Mouse (Mus musculus) retina, adult 2 months (tissue): ENCODE results near the gene Tlr7.

Experiments
- DNase-seq: peaks from one replicate; pipeline ENCODE4 v3.0.0-alpha.2; 2012; ENCODE audit warnings: low read depth, low spot score

Gene Tlr7

GRCm38 (mm10) chrX:167276953-167277352 lies 53.4 kb downstream of the Tlr7 start:
- DNase-seq, result peak; percentile 9

GRCm38 (mm10) chrX:167276551-167276950 lies 53.8 kb downstream of the Tlr7 start:
- DNase-seq, result no peak

- DNase-seq, result no peak
Observed at GRCm38 (mm10) chrX:167264086-167264485, 66.3 kb downstream of the Tlr7 start, which contains the start of gene Tlr8. Tlr8 (minus strand) TSS chrX:167264329.

GRCm38 (mm10) chrX:167263530-167263929 lies 66.8 kb downstream of the Tlr7 start:
- DNase-seq, result no peak
